ENCODE assay signal across 10 mouse cellular contexts in the genomic region with DNA sequence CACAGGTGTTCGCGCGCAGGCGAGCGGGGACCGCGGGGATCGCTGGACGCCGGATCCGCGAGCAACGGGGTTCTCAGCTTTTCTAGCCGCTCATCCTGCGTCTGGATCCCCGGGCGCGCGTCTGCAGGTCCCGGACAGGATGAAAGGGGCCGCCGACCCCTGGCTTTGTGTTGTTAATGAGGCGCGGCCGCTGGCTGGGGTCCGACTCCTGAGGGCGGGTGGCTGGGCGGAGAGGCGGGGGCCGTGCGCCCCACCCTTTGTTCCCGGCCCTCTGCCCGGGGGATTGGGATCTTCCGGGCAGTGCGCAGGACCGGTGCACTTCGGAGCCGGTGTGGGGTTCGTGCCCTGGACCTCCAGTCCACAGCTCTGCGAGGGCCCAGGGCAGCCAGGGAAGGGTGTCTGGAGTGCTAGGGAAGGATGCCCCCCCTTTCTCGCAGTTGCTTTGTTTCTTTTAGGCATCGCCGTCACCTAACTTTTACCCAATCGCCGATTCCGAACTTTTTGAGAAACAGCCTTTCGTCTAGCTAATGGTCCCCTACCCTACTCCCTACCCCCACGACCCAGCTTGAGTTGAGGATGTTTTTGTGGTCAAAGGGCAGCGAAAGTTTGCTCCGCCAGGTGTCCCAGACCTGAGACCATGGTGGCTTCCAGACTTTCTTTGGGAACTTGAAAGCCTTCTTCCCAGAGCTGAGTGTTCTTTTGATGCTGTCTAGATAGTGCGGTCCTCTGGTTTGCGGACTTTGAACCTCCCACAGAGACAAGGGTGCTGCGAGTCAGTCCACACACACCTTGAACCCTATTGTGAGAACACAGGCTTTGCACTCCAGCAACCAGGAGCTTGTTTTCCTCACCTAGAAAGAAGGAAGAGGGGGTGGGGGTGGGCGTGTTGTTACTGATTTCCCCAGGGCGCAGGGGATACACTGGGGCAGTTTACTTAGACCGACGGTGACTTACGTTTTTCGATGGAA. TPM values are rescaled to one million over a fixed set of nuclear protein-coding genes. Genes with fewer than 3 reads are reported as not detected.
DNase-seq lines count a peak whose midpoint lies in the region; ATAC-seq and TF ChIP-seq lines count a peak whose summit lies in the region.
"Had no signal": no experiment of that assay in that cellular context is flagged by ENCODE, and none has a peak within 500 bp of the region (broad histone marks: within the 10 kb centered on the region; RNA-seq: fewer than 3 reads in every experiment).

No protein-coding gene starts in this region.

- H3K9me3 ChIP-seq in forebrain, embryonic 14.5 days (replicated peaks; ENCODE audit: control insufficient read depth, low read length) = no peaks in the 10 kb centered on the region
- no peaks in the 10 kb centered on the region for H3K9me3 ChIP-seq in hindbrain, embryonic 11.5 days (ENCODE audit: control insufficient read depth, low read length)
- no peaks in the 10 kb centered on the region for H3K9me3 ChIP-seq in liver, embryonic 12.5 days (replicated peaks)
- H3K9me3 ChIP-seq: G1E had no signal

- peak; percentile 66 for ATAC-seq in forebrain, embryonic 14.5 days
- peak; percentile 84 for ATAC-seq in hindbrain, embryonic 11.5 days (ENCODE audit: low FRiP score)
- ATAC-seq in liver, embryonic 12.5 days = no peak
- ATAC-seq in monocyte, adult 5-6 weeks (replicated peaks; ENCODE audit: insufficient number of reproducible peaks, low FRiP score, low TSS enrichment, poor library complexity, severe bottlenecking) = no peak

- DNase-seq in kidney, adult 2 months = peak; percentile 59
- DNase-seq in kidney, adult 8-10 months = no peak
- DNase-seq in MN1 (ENCODE audit: low spot score) = peak; percentile 15
- peak; percentile 48 for DNase-seq in forebrain, embryonic 14.5 days (ENCODE audit: low spot score)
- DNase-seq in hindbrain, embryonic 11.5 days (ENCODE audit: low spot score) = peak; percentile 75
- peak; percentile 79 for DNase-seq in neural tube, embryonic 10.5 days (ENCODE audit: extremely low spot score, low spot score)

- H3K4me1 ChIP-seq in kidney, adult 2 months (ENCODE audit: control insufficient read depth, insufficient read depth, low read length) = peaks cover 26% of the 10 kb centered on the region
- H3K4me1 ChIP-seq in forebrain, embryonic 14.5 days (ENCODE audit: control insufficient read depth, insufficient read depth, low read length) = peaks cover 2% of the 10 kb centered on the region; the same call in 1 of the 2 replicates
- peaks cover 3% of the 10 kb centered on the region; the same call in 1 of the 2 replicates for H3K4me1 ChIP-seq in hindbrain, embryonic 11.5 days (replicated peaks; ENCODE audit: control insufficient read depth, insufficient read depth, low read length)
- peaks cover 22% of the 10 kb centered on the region for H3K4me1 ChIP-seq in liver, embryonic 12.5 days

- H3K4me3 ChIP-seq in kidney, adult 2 months (ENCODE audit: insufficient read depth, low read depth, low read length) = peak overlapping the region; percentile 58
- H3K4me3 ChIP-seq in forebrain, embryonic 14.5 days (ENCODE audit: low read depth, low read length) = peak overlapping the region; percentile 89
- H3K4me3 ChIP-seq in hindbrain, embryonic 11.5 days (ENCODE audit: low read depth, low read length) = peak overlapping the region; percentile 90
- peak overlapping the region; percentile 66 for H3K4me3 ChIP-seq in liver, embryonic 12.5 days

- 6% methylated on average over 59 of the region's 59 CpGs for WGBS in kidney, adult 2 months
- WGBS in forebrain, embryonic 14.5 days = under 1% methylated on average over 58 of the region's 59 CpGs
- under 1% methylated on average over 54 of the region's 59 CpGs for WGBS in hindbrain, embryonic 11.5 days
- 1% methylated on average over 58 of the region's 59 CpGs for WGBS in liver, embryonic 12.5 days (ENCODE audit: insufficient replicate concordance)

- no peak for TF ChIP-seq POLR2A in kidney, adult 2 months (IDR thresholded peaks at IDR 0.05; ENCODE audit: low read depth, low read length)

- no peak for TF ChIP-seq CTCF in kidney, adult 2 months (conservative IDR thresholded peaks at IDR 0.05; ENCODE audit: insufficient read depth, insufficient read length, low read depth, low read length)

- H3K27ac ChIP-seq in kidney, adult 2 months (ENCODE audit: insufficient read depth, low read depth, low read length) = no peak overlapping the region; the same call in none of the 2 replicates
- peak overlapping the region; percentile 58; the same call in 1 of the 2 replicates for H3K27ac ChIP-seq in forebrain, embryonic 14.5 days (ENCODE audit: low read depth, low read length)
- H3K27ac ChIP-seq in hindbrain, embryonic 11.5 days (ENCODE audit: low read depth, low read length) = peak overlapping the region; percentile 83
- H3K27ac ChIP-seq in liver, embryonic 12.5 days = no peak overlapping the region

- H3K4me2 ChIP-seq in forebrain, embryonic 14.5 days (ENCODE audit: low read length) = peak overlapping the region; percentile 97
- H3K4me2 ChIP-seq in hindbrain, embryonic 11.5 days (replicated peaks; ENCODE audit: low read depth, low read length) = peak overlapping the region; percentile 80
- H3K4me2 ChIP-seq in liver, embryonic 12.5 days = peak overlapping the region; percentile 89

- H3K27me3 ChIP-seq in kidney, adult 2 months (replicated peaks; ENCODE audit: control insufficient read depth, insufficient read depth, low read length) = no peaks in the 10 kb centered on the region
- H3K27me3 ChIP-seq in forebrain, embryonic 14.5 days (replicated peaks; ENCODE audit: control insufficient read depth, insufficient read depth, low read length) = peaks cover 8% of the 10 kb centered on the region; the same call in 1 of the 2 replicates
- 0 out of 2 replicates have a peak, but pooled peaks cover 5% of the 10 kb centered on the region for H3K27me3 ChIP-seq in hindbrain, embryonic 11.5 days (ENCODE audit: control insufficient read depth, insufficient read depth, low read length)
- peaks cover 82% of the 10 kb centered on the region for H3K27me3 ChIP-seq in liver, embryonic 12.5 days (replicated peaks)

- peak overlapping the region; percentile 76 for H3K9ac ChIP-seq in forebrain, embryonic 14.5 days (ENCODE audit: low read length)
- H3K9ac ChIP-seq in hindbrain, embryonic 11.5 days (ENCODE audit: low read depth, low read length) = peak overlapping the region; percentile 77
- H3K9ac ChIP-seq in liver, embryonic 12.5 days = peak overlapping the region; percentile 53

- no peaks in the 10 kb centered on the region for H3K36me3 ChIP-seq in kidney, adult 2 months (ENCODE audit: control insufficient read depth, insufficient read depth, low read length)
- H3K36me3 ChIP-seq in forebrain, embryonic 14.5 days (ENCODE audit: control insufficient read depth, insufficient read depth, low read length) = no peaks in the 10 kb centered on the region
- no peaks in the 10 kb centered on the region for H3K36me3 ChIP-seq in hindbrain, embryonic 11.5 days (ENCODE audit: control insufficient read depth, insufficient read depth, low read length)
- no peaks in the 10 kb centered on the region for H3K36me3 ChIP-seq in liver, embryonic 12.5 days
- H3K36me3 ChIP-seq: G1E had no signal

RNA-seq across cellular contexts. Expression of a gene that starts 0.8 kb away (rescaled TPM):
- polyA plus RNA-seq in kidney, adult 2 months (2012; rRNA removed) = 3.3 and 3.8 TPM in 2 replicates
- 1.3 and 1.9 TPM in 2 replicates for polyA plus RNA-seq in forebrain, embryonic 14.5 days (2014; fragmentation: Nextera tagmentation; extraction: Ambion mirVana)
- 5.3 and 5.7 TPM in 2 replicates for polyA plus RNA-seq in hindbrain, embryonic 11.5 days (2014; fragmentation: Nextera tagmentation; extraction: Ambion mirVana)
- polyA plus RNA-seq in liver, embryonic 12.5 days (2016; fragmentation: Nextera tagmentation; extraction: Ambion mirVana) = 0.27 and 0.32 TPM in 2 replicates
- 0.29 to 1.1 TPM (median 0.49 TPM) in 3 replicates for total RNA-seq in monocyte, adult 5-6 weeks (2017)
- polyA plus RNA-seq: G1E had no signal

RNA-seq across cellular contexts. Expression of a gene that starts 45.3 kb away (rescaled TPM):
- 0.12 and 0.19 TPM in 2 replicates for polyA plus RNA-seq in kidney, adult 2 months (2012; rRNA removed)
- polyA plus RNA-seq in forebrain, embryonic 14.5 days (2014; fragmentation: Nextera tagmentation; extraction: Ambion mirVana) = not detected in 2 replicates
- polyA plus RNA-seq in hindbrain, embryonic 11.5 days (2014; fragmentation: Nextera tagmentation; extraction: Ambion mirVana) = 0.23 TPM in 1 of 2 replicates, not detected in the other
- 16.0 and 16.8 TPM in 2 replicates for polyA plus RNA-seq in liver, embryonic 12.5 days (2016; fragmentation: Nextera tagmentation; extraction: Ambion mirVana)
- not detected in 3 replicates for total RNA-seq in monocyte, adult 5-6 weeks (2017)
- total RNA-seq: G1E; gastrocnemius, postnatal 36 days had no signal
- polyA plus RNA-seq: G1E had no signal

Comparison
In these comparisons a context has a peak if more than half of its experiments do, and no peak if none do; other contexts are left out.
1. DNase-seq: peak in kidney, adult 2 months (single experiment), MN1 (single experiment), forebrain, embryonic 14.5 days (single experiment), hindbrain, embryonic 11.5 days (single experiment) and neural tube, embryonic 10.5 days (single experiment); none in kidney, adult 8-10 months (0 of 2).
2. H3K27ac ChIP-seq: peak in forebrain, embryonic 14.5 days (single experiment) and hindbrain, embryonic 11.5 days (single experiment); none in kidney, adult 2 months (single experiment) and liver, embryonic 12.5 days (single experiment).
3. ATAC-seq: peak in forebrain, embryonic 14.5 days (single experiment) and hindbrain, embryonic 11.5 days (single experiment); none in liver, embryonic 12.5 days (single experiment) and monocyte, adult 5-6 weeks (single experiment).
4. RNA of a gene that starts 45.3 kb away (polyA plus RNA-seq): 16.0 to 16.8 TPM in liver, embryonic 12.5 days; 0.23 TPM in hindbrain, embryonic 11.5 days, 0.12 to 0.19 TPM in kidney, adult 2 months and not detected in forebrain, embryonic 14.5 days; every median in the first group is over 10 times any median in the second.
5. Peak in every context shown above with its lines, with median percentiles within 50 percentile points of each other: H3K4me3 ChIP-seq, H3K4me2 ChIP-seq and H3K9ac ChIP-seq.